Mouse (Mus musculus) thymus, postnatal 10 days (tissue): ENCODE measurements around the gene Ankrd13b.
A peak's percentile ranks its signal among the peaks of the same experiment; 100 is the strongest.

Experiments
- DNase-seq, 2 experiments: peaks; one replicate each; pipeline ENCODE4 v3.0.0; 2021; ENCODE audit warnings: low spot score in 2 of 2

Ankrd13b gene

GRCm38 (mm10) chr11:77462283-77463100 lies 27.0 kb downstream of the Ankrd13b start, which contains the start of gene Coro6:
Coro6 (plus strand) TSS chr11:77462411.
- DNase-seq = no peak

GRCm38 (mm10) chr11:77461856-77462255 lies 27.6 kb downstream of the Ankrd13b start:
- DNase-seq = no peak

GRCm38 (mm10) chr11:77456866-77457265 lies 32.6 kb downstream of the Ankrd13b start:
- no peak for DNase-seq

- no peak for DNase-seq
Measured at GRCm38 (mm10) chr11:77455770-77456510, 33.5 kb downstream of the Ankrd13b start.

- no peak for DNase-seq
Measured at GRCm38 (mm10) chr11:77453388-77453787, 36.1 kb downstream of the Ankrd13b start.

GRCm38 (mm10) chr11:77451670-77452069 lies 37.8 kb downstream of the Ankrd13b start:
- no peak for DNase-seq

GRCm38 (mm10) chr11:77449224-77449623 lies 40.3 kb downstream of the Ankrd13b start:
- DNase-seq = no peak

- peak; percentile 74 to 80 for DNase-seq
Measured at GRCm38 (mm10) chr11:77446628-77447041, 42.8 kb downstream of the Ankrd13b start.

- DNase-seq = no peak
Measured at GRCm38 (mm10) chr11:77444939-77445338, 44.5 kb downstream of the Ankrd13b start.

- DNase-seq = no peak
Measured at GRCm38 (mm10) chr11:77442186-77443170, 47.0 kb downstream of the Ankrd13b start.

GRCm38 (mm10) chr11:77441020-77441419 lies 48.5 kb downstream of the Ankrd13b start:
- DNase-seq = no peak

- DNase-seq = no peak
Measured at GRCm38 (mm10) chr11:77440081-77440480, 49.4 kb downstream of the Ankrd13b start.

- DNase-seq = no peak
Measured at GRCm38 (mm10) chr11:77437026-77437425, 52.5 kb downstream of the Ankrd13b start.

- no peak for DNase-seq
Measured at GRCm38 (mm10) chr11:77428446-77428845, 61.0 kb downstream of the Ankrd13b start.

GRCm38 (mm10) chr11:77423175-77423859 lies 66.2 kb downstream of the Ankrd13b start:
- DNase-seq = no peak
